Mouse (Mus musculus) midbrain, embryonic 16.5 days (tissue): ENCODE results near the gene Knop1. TPM values are rescaled to one million over a fixed set of nuclear protein-coding genes. Genes with fewer than 3 reads are reported as not detected.

Source experiments
- ATAC-seq: fragments of 200-750 bp; cut with Nextera tagmentation; 2 replicates; pipeline ENCODE4 v1.8.0; 2017; ENCODE audit warnings: moderate TSS enrichment
- H3K27ac ChIP-seq: fragments of 300-500 bp; sonication (generic); 2 replicates; pipeline ENCODE4 v1.5.1; 2014; ENCODE audit warnings: mild to moderate bottlenecking, low read length, mixed read lengths
- H3K27me3 ChIP-seq: fragments of 300-500 bp; sonication (generic); 2 replicates; pipeline ENCODE4 v1.6.1; 2014; ENCODE audit warnings: low read depth, low read length, mixed read lengths; ENCODE audit not compliant: control insufficient read depth, insufficient read depth
- H3K36me3 ChIP-seq: fragments of 300-500 bp; sonication (generic); 2 replicates; pipeline ENCODE4 v1.6.1; 2014; ENCODE audit warnings: mild to moderate bottlenecking, low read length, moderate library complexity, mixed read lengths; ENCODE audit not compliant: control insufficient read depth, insufficient read depth
- H3K4me1 ChIP-seq: fragments of 300-500 bp; sonication (generic); 2 replicates; pipeline ENCODE4 v1.6.1; 2014; ENCODE audit warnings: mild to moderate bottlenecking, low read length, mixed read lengths; ENCODE audit not compliant: control insufficient read depth, insufficient read depth
- H3K4me2 ChIP-seq: fragments of 300-500 bp; sonication (generic); 2 replicates; pipeline ENCODE4 v1.6.1; 2014; ENCODE audit warnings: mild to moderate bottlenecking, low read length, mixed read lengths
- H3K4me3 ChIP-seq: fragments of 300-500 bp; sonication (generic); 2 replicates; pipeline ENCODE4 v1.5.1; 2014; ENCODE audit warnings: low read depth, mild to moderate bottlenecking, low read length, moderate library complexity, mixed read lengths
- H3K9ac ChIP-seq: fragments of 300-500 bp; sonication (generic); 2 replicates; pipeline ENCODE4 v1.6.1; 2014; ENCODE audit warnings: low read depth, low read length, mixed read lengths
- H3K9me3 ChIP-seq: fragments of 300-500 bp; sonication (generic); replicated peaks from 2 replicates; pipeline ENCODE4 v1.6.1; 2014; ENCODE audit warnings: mild to moderate bottlenecking, low read length, mixed read lengths; ENCODE audit not compliant: control insufficient read depth, poor library complexity, severe bottlenecking
- WGBS: fragments of 180-500 bp; shearing (Covaris S2); extraction: QIAGEN DNeasy Blood & Tissue Kit; methylation state at CpG from one replicate; pipeline ENCODE4 v1.1.7; 2014; 5-methylcytosine and 5-hydroxymethylcytosine counted together
- polyA plus RNA-seq: library from polyadenylated mRNA; unstranded; fragments of >200 nt; fragmentation: Nextera tagmentation; extraction: Ambion mirVana; gene quantifications from 2 replicates; pipeline ENCODE4 v1.2.1, GENCODE M21; 2015

The Knop1 gene
- 54.9 and 61.0 TPM in 2 replicates for polyA plus RNA-seq

DNA sequence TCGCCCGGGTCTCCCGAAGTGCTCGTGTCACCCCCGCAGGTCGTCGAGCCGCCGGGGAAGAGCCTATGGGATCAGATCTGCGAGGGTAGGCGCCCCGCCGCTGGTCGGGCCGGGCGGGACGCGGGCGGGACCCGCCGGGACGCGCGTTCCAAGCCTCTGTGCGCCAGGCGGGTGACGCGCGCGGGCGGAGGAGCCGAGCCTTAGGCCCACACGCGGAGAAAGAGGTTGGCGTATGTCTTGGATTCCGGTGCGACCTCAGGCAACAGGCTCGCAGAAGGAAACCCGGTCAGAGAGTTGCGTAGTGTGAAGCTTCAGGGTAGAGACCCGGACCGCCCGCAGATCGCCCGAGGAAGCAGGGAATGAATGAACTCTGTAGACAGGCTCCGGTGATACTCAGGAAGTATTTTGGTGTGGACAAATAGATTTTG is at the start of gene Knop1:
Knop1 (minus strand) TSS at position 378 of the 428 bp plus-strand sequence.
- ATAC-seq: peak; percentile 84; the same call in 1 of the 2 replicates
- Histone ChIP-seq H3K9me3 (no peaks in the 10 kb centered on the region), H3K4me1 (peaks cover 18% of the 10 kb centered on the region), H3K27ac (peak within 1 kb of the TSS; percentile 83), H3K9ac (peak within 1 kb of the TSS; percentile 78), H3K36me3 (peaks cover 11% of the 10 kb centered on the region; the same call in 1 of the 2 replicates), H3K4me3 (peak within 1 kb of the TSS; percentile 82), H3K27me3 (no peaks in the 10 kb centered on the region), H3K4me2 (peak within 1 kb of the TSS; percentile 87)
- WGBS: 0% methylated on average over 46 of the region's 46 CpGs

DNA sequence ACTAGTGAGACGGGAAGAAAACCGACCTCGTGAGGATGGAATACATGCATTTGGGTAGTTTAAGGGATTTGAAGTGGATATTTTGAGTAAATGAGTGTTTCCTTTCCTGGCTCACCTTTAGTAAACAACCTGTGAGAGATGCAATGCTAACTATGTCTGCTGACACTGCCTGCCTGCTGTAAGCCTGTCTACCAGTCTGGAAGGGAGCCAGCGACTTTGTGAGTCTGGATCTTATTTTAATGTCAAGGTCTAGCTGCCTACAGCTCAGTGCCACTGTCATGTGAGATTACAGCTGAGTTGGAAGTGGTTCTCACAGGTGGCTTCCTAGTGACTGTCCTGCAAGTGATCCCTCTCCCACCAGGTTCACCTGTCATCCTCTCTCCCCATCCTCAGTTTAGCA is 48.5 kb upstream of the Knop1 start:
- 88% methylated on average over 4 of the region's 4 CpGs for WGBS
- H3K4me3 ChIP-seq: no peak overlapping the region
- ATAC-seq: no peak

DNA sequence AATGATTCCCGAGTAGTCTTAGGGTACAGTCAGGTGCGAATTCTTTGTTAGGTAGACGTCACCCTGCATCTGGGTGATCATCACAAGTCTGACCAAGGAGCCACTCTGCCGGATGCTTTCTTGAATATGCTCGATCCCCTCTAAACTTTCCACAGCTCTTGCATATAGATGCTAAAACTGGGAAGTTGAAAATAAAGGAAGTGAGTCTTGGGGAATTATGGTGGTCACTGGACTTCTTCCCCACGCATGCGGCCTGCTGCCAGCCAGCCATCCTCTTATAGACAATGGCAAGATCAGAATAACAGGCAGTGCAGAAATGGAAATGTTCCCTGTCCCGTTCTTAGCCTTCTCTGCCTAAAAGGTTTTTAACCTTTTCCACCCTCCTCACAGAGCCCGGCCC is 47.8 kb upstream of the Knop1 start:
- H3K27me3 ChIP-seq: no peaks in the 10 kb centered on the region
- no peak overlapping the region for H3K27ac ChIP-seq
- H3K4me2 ChIP-seq: no peak overlapping the region
- H3K9ac ChIP-seq: no peak overlapping the region
- no peaks in the 10 kb centered on the region; the same call in 1 of the 2 replicates for H3K4me1 ChIP-seq
- 86% methylated on average over 9 of the region's 9 CpGs for WGBS
- H3K4me3 ChIP-seq: no peak overlapping the region
- H3K36me3 ChIP-seq: no peaks in the 10 kb centered on the region
- H3K9me3 ChIP-seq: no peaks in the 10 kb centered on the region
- no peak for ATAC-seq

More for the DNA sequence above, 48.5 kb upstream of the Knop1 start:
- H3K27me3 ChIP-seq: no peaks in the 10 kb centered on the region
- no peaks in the 10 kb centered on the region for H3K9me3 ChIP-seq
- no peaks in the 10 kb centered on the region for H3K36me3 ChIP-seq
- no peak overlapping the region for H3K9ac ChIP-seq
- no peak overlapping the region for H3K27ac ChIP-seq
- no peak overlapping the region for H3K4me2 ChIP-seq
- H3K4me1 ChIP-seq: no peaks in the 10 kb centered on the region; the same call in 1 of the 2 replicates

GRCm38 (mm10) chr7:118902944-118903343 is 46.9 kb upstream of the Knop1 start:
- peak overlapping the region; percentile 34 for H3K4me2 ChIP-seq
- H3K4me1 ChIP-seq: no peaks in the 10 kb centered on the region; the same call in 1 of the 2 replicates
- no peaks in the 10 kb centered on the region for H3K9me3 ChIP-seq
- 53% methylated on average over 13 of the region's 13 CpGs for WGBS
- H3K27me3 ChIP-seq: no peaks in the 10 kb centered on the region
- H3K9ac ChIP-seq: no peak overlapping the region
- peak; percentile 32; the same call in 1 of the 2 replicates for ATAC-seq
- no peak overlapping the region for H3K27ac ChIP-seq
- no peak overlapping the region for H3K4me3 ChIP-seq
- H3K36me3 ChIP-seq: no peaks in the 10 kb centered on the region

DNA sequence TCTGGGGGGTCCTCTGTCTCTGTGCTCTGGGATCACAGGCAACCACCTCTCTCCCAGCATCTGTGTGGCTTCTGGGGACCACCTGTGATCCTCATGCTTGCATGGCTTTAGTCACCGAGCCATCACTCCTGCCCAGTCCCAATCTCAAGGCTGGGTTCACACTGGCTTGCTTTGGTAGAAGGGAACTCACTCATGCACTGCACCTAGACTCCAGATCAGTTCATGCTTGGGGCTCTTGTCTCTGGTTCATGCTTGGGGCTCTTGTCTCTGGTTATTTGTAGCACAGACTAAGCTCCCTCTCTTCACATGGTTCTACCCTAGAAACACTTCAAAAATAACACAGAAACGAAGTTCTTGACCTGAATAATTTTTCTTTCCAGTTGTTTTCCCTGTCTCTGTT is 44.0 kb upstream of the Knop1 start:
- no peak overlapping the region for H3K9ac ChIP-seq
- no peak overlapping the region for H3K27ac ChIP-seq
- no peaks in the 10 kb centered on the region for H3K36me3 ChIP-seq
- WGBS: 67% methylated on average over 2 of the region's 2 CpGs
- no peaks in the 10 kb centered on the region for H3K27me3 ChIP-seq
- ATAC-seq: no peak
- H3K4me1 ChIP-seq: no peaks in the 10 kb centered on the region; the same call in 1 of the 2 replicates
- no peak overlapping the region for H3K4me3 ChIP-seq
- H3K4me2 ChIP-seq: no peak overlapping the region
- no peaks in the 10 kb centered on the region for H3K9me3 ChIP-seq

GRCm38 (mm10) chr7:118898063-118898462 is 42.0 kb upstream of the Knop1 start:
- H3K4me3 ChIP-seq: no peak overlapping the region
- no peaks in the 10 kb centered on the region for H3K36me3 ChIP-seq
- no peak for ATAC-seq
- H3K4me2 ChIP-seq: no peak overlapping the region
- H3K9ac ChIP-seq: no peak overlapping the region
- no peaks in the 10 kb centered on the region for H3K27me3 ChIP-seq
- H3K4me1 ChIP-seq: no peaks in the 10 kb centered on the region; the same call in 1 of the 2 replicates
- H3K9me3 ChIP-seq: no peaks in the 10 kb centered on the region
- H3K27ac ChIP-seq: no peak overlapping the region

- Histone ChIP-seq H3K9ac (no peak overlapping the region), H3K27ac (0 out of 2 replicates have a peak overlapping the region, but pooled peaks have one; percentile 28), H3K4me3 (no peak overlapping the region), H3K4me2 (no peak overlapping the region), H3K36me3 (no peaks in the 10 kb centered on the region), H3K4me1 (no peaks in the 10 kb centered on the region; the same call in 1 of the 2 replicates), H3K9me3 (no peaks in the 10 kb centered on the region), H3K27me3 (no peaks in the 10 kb centered on the region)
- peak; percentile 59; the same call in 1 of the 2 replicates for ATAC-seq
- WGBS: 32% methylated on average over 10 of the region's 10 CpGs
These were observed 39.7 kb upstream of the Knop1 start for GRCm38 (mm10) chr7:118895469-118896450.

DNA sequence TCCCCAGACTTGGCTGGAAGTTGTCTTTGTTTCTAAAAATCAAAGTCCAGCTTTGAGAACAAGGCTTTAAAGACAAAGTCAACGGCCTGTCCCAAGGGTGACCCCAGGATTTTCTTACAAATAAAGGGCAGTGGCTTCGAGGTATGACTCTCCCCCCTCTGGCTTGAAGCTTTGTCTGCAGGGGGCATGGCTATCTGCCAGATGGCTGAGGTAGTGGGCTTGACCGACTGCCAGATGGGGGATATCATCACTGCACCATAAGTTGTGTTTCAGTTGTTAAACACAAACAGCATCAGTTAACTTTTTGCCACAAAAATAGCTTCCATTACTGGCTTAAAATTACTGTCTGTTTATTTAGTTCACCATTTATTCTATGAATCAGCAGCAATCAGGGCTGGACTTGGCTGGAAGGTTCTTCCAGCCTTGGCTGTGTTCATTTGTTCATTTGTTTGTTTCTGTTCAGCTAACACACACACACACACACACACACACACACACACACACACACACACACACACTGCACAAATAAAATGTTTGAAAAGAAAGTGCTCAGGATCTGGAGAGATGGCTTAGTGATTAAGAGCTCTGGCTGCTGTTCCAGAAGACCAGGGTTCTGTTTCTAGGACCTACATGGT is 33.1 kb upstream of the Knop1 start:
- Histone ChIP-seq H3K27ac (no peak overlapping the region), H3K36me3 (no peaks in the 10 kb centered on the region), H3K9me3 (no peaks in the 10 kb centered on the region), H3K4me1 (peaks cover 3% of the 10 kb centered on the region; the same call in 1 of the 2 replicates), H3K9ac (no peak overlapping the region), H3K27me3 (no peaks in the 10 kb centered on the region), H3K4me2 (no peak overlapping the region), H3K4me3 (no peak overlapping the region)
- 5% methylated on average over 3 of the region's 3 CpGs for WGBS
- no peak for ATAC-seq
